Mouse (Mus musculus) thymus, postnatal 36 days (tissue): ENCODE measurements around the gene Cyb561d2.

Experiments used
- DNase-seq, 2 experiments: peaks; one replicate each; pipeline ENCODE4 v3.0.0; 2022; ENCODE audit warnings: mixed read lengths in 2 of 2

Gene Cyb561d2

GRCm38 (mm10) chr9:107549297-107550074 lies 7.5 kb upstream of the Cyb561d2 start:
- DNase-seq, result no peak

- no peak for DNase-seq
These were observed 6.8 kb upstream of the Cyb561d2 start for GRCm38 (mm10) chr9:107548820-107549219.

GRCm38 (mm10) chr9:107547957-107548356 lies 6.0 kb upstream of the Cyb561d2 start:
- peak in 1 of 2 experiments; percentile 13 for DNase-seq

DNA sequence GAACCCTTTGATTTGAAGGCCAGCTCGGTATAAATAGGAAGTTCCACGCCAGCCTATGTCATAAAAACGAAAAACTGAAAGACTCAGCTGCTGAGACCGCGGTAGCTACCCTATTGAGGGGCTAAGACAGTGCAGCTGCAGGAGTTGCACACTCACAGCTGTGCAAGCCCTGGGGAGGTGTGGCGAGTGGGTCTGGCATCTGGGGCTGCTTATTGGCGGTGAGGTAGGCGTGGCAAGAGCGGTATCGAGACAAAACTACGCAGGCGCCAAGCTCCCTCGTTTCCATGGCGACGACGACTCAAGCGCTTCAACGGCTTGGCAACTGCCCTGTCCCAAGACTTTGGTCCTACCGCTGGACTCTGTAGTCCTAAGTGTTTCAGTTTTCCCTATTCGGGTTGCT lies 5.0 kb upstream of the Cyb561d2 start, which contains the start of gene Zmynd10:
Gene Zmynd10, plus strand, starts transcription at position 273 of the 400 bp plus-strand sequence.
- peak; percentile 86 to 94 for DNase-seq

GRCm38 (mm10) chr9:107545602-107546001 lies 3.6 kb upstream of the Cyb561d2 start:
- peak; percentile 66 to 72 for DNase-seq

- no peak for DNase-seq
These were observed 3.2 kb upstream of the Cyb561d2 start for GRCm38 (mm10) chr9:107545199-107545598.

- no peak for DNase-seq
These were observed 2.7 kb upstream of the Cyb561d2 start for GRCm38 (mm10) chr9:107544729-107545128.

GRCm38 (mm10) chr9:107544196-107544700 lies 2.3 kb upstream of the Cyb561d2 start:
- no peak for DNase-seq

- no peak for DNase-seq
These were observed 1.3 kb upstream of the Cyb561d2 start for GRCm38 (mm10) chr9:107543299-107543698.

GRCm38 (mm10) chr9:107542721-107543120 lies 728 bp upstream of the Cyb561d2 start:
- no peak for DNase-seq

DNA sequence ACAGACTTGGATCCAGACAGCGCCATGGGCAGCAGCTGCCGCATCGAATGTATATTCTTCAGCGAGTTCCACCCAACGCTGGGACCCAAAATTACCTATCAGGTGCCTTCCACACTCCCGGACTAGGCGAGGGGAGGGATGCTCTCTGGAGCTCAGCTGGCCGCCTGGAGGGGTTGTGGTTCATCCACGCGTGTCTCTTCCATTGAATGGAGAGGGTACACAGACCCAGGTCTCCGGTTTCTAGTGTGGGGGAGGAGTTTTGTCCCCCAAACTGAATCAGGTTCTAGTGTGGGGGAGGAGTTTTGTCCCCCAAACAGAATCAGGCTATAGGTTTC lies 326 bp upstream of the Cyb561d2 start:
- no peak for DNase-seq

DNA sequence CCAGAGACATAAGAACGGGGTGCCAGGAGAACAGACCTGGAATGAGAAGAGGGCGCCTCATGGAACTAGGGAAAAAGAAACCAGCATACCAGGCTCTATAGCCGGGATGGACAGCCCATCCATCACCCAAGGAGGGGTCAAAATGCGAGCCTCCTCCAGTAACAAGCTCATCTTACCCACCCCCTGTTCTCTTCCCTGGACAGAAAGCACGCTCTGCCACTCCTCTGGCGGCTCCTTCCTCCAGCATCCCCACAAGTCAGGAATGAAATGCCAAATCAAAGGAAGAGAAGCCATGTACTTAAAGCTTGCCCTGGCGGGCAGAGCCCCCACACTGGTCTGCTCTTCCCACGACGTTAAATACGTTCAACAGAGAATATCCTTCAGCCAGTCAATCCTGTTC lies 988 bp downstream of the Cyb561d2 start:
- DNase-seq, result no peak

DNA sequence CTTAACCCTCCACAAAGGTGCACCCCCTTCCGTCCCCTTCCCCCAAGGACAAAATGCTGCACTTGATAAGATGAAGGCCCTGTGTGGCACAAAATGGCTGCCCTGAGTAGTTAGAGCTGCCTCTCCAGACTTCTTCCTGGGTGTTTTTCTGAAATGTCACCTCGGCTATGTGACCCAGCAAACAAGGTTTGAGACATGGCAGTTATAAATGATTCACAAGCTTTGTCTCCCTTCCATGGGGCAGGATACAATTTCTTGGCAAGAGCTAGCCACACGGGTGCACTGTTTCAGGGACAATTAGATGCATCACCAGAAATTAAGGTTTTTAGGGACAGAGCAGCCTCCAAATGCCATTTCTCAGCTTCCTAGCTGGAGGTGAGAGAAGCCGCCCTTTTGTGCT lies 1.6 kb downstream of the Cyb561d2 start:
- DNase-seq, result no peak

- no peak for DNase-seq
These were observed 2.1 kb downstream of the Cyb561d2 start for GRCm38 (mm10) chr9:107539940-107540339.

DNA sequence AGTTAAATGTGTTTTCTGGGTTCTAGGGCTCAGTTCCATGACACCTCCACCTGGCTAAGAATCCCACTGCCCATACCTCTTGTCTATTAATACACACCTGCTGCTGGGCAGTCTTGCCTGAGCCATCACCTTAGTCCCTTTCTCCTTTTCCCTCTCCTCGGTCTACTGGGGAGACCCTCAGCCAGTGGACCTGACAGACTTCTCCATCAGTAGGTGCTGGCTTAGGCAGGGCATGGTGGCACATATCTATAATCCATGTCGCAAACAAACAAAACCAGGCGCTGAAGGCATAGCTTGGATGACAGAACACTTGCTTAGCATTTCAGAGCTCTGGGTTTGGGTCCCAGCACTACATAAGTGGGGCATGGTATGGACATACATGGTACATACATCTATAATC lies 3.3 kb downstream of the Cyb561d2 start:
- DNase-seq, result no peak

GRCm38 (mm10) chr9:107538231-107538630 lies 3.8 kb downstream of the Cyb561d2 start:
- DNase-seq, result no peak

- peak; percentile 30 to 39 for DNase-seq
These were observed 7.4 kb downstream of the Cyb561d2 start for GRCm38 (mm10) chr9:107534408-107535202.

GRCm38 (mm10) chr9:107533791-107534407 lies 8.1 kb downstream of the Cyb561d2 start, which contains the start of gene Tmem115:
Gene Tmem115, plus strand, starts transcription at chr9:107533945.
- peak; percentile 86 to 93 for DNase-seq

GRCm38 (mm10) chr9:107526198-107527026 lies 15.6 kb downstream of the Cyb561d2 start:
- peak; percentile 81 to 83 for DNase-seq

GRCm38 (mm10) chr9:107522400-107522711 lies 19.6 kb downstream of the Cyb561d2 start:
- DNase-seq, result peak in 1 of 2 experiments; percentile 29

- peak; percentile 63 to 67 for DNase-seq
These were observed 20.1 kb downstream of the Cyb561d2 start for GRCm38 (mm10) chr9:107521711-107522399.

- peak; percentile 61 to 75 for DNase-seq
These were observed 20.8 kb downstream of the Cyb561d2 start for GRCm38 (mm10) chr9:107521190-107521589.
